Mouse (Mus musculus): Measurements from ENCODE around the gene F12.

DNA sequence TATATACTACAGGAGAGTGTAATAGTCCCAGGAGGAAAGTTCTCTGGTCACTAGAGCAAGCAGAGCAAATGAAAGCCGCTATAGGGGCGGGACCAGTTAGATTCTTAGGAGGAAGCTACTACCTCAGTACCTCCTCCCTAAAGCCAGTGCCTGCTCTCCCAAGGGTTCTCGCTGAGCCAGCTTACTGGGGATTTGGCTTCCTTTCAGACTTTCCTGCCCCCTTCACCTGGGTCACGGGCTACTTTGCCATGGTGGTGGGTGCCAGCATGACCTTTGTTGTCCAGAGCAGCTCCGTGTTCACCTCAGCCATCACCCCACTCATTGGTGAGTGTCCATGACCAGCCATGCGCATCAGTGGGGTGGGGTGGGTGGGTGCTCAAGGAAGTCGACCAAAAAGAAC lies 14.8 kb downstream of the F12 start:
- TF ChIP-seq POLR2A (IDR thresholded peaks at IDR 0.05; ENCODE audit: control insufficient read depth, extremely low read depth, insufficient read depth, low read length, poor library complexity) (no peak), CTCF (IDR thresholded peaks at IDR 0.05; ENCODE audit: borderline replicate concordance, control insufficient read depth, extremely low read depth, insufficient read depth, low read length, poor library complexity) (no peak)
